Mouse (Mus musculus) G1E (cell line): ENCODE data around the gene Moap1.

Experiments
- CTCF ChIP-seq: IDR thresholded peaks from 2 replicates; pipeline ENCODE4 v1.5.1; 2012; ENCODE audit warnings: low read depth, low read length, inconsistent platforms, mixed read lengths
- GATA1 ChIP-seq: IDR thresholded peaks from 2 replicates; pipeline ENCODE4 v1.6.1; 2012; ENCODE audit warnings: borderline replicate concordance, low read length, inconsistent platforms, mixed read lengths
- GATA2 ChIP-seq: IDR thresholded peaks from 2 replicates; pipeline ENCODE4 v1.6.1; 2012; ENCODE audit warnings: low read depth, low read length, inconsistent platforms, borderline replicate concordance
- POLR2AphosphoS5 ChIP-seq: IDR thresholded peaks from 2 replicates; pipeline ENCODE4 v1.6.1; 2012; ENCODE audit warnings: low read depth, low read length, inconsistent platforms; ENCODE audit not compliant: insufficient replicate concordance
- TAL1 ChIP-seq: conservative IDR thresholded peaks from 2 replicates; pipeline ENCODE4 v1.6.1; 2012; ENCODE audit warnings: low read depth, low read length, inconsistent platforms, mixed read lengths

DNA sequence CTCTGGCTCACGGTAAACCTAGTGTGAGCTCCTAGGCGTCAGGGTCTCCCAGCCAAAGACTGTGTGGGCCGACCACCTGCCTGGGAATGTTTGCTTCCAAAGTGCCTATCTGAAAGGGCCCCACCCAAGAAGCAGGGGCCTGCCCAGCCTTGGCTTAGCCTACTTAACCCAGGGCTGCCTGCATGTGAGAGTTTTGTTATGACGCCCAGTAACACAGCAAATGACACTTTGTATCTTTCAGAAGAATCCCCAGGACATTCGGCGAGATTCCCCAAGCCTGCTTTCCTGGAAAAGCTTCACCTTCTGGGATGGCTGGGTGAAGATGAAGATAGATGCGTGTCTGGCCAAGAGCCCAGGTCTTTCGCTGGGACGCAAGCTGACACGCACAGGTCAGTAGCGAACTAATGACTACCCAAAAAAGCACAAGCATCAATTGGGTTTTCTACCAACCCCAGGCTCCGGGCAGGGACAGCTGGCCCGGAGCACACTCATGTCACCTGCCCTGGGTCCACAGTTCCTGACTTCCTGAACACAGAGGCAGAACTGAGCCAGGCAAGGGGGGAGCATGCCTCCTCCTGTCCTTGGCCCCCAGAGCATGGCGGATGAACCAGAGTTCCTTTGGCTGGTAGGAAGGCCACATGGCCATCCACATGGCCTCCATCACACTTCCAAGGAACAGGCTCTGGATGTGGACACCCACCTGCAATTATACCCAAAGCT is 46.7 kb downstream of the Moap1 start:
- TF ChIP-seq CTCF, result no peak
- TF ChIP-seq TAL1, result no peak
- TF ChIP-seq GATA1, result no peak
- TF ChIP-seq POLR2AphosphoS5, result no peak
- TF ChIP-seq GATA2, result no peak
